Mouse (Mus musculus) heart, postnatal 0 days (tissue): ENCODE data around the gene Neb.

Experiments
- CTCF ChIP-seq: IDR thresholded peaks from 2 replicates; pipeline ENCODE4 v1.5.1; 2016; ENCODE audit warnings: antibody characterized with exemption, control low read depth, low read depth
- EP300 ChIP-seq: IDR thresholded peaks from 2 replicates; pipeline ENCODE4 v1.6.1; 2016; ENCODE audit warnings: antibody characterized with exemption, low read depth

- TF ChIP-seq EP300 (no peak), CTCF (no peak)
Measured at GRCm38 (mm10) chr2:52372080-52372479, 6.2 kb downstream of the Neb start.
